Mouse (Mus musculus): Measurements from ENCODE around the gene Dapk2.

GRCm38 (mm10) chr9:66202463-66202862 is 44.4 kb downstream of the Dapk2 start:
- TF ChIP-seq USF1 (IDR thresholded peaks at IDR 0.05; ENCODE audit: low read depth), result no peak
- TF ChIP-seq CTCF (IDR thresholded peaks at IDR 0.05; ENCODE audit: control insufficient read depth, insufficient read depth, insufficient read length), result no peak
- no peak for TF ChIP-seq CEBPB (IDR thresholded peaks at IDR 0.05; ENCODE audit: low read depth)
- TF ChIP-seq MYOG (IDR thresholded peaks at IDR 0.05; ENCODE audit: control insufficient read depth, extremely low read depth, insufficient read length), result no peak
- no peak for TF ChIP-seq MAX (IDR thresholded peaks at IDR 0.05)
- no peak for TF ChIP-seq MYOD1 (IDR thresholded peaks at IDR 0.05; ENCODE audit: control insufficient read depth, insufficient read length, low read depth)
- TF ChIP-seq FOSL1 (IDR thresholded peaks at IDR 0.05; ENCODE audit: insufficient read depth, low read length, poor library complexity, severe bottlenecking), result no peak

Measured in C2C12 (cell line).